Mouse (Mus musculus) mouse trophoblast stem cell (cell line): Measurements from ENCODE around the gene Fosb.

ENCODE experiments used
- in situ Hi-C, 2 experiments: fragments of 300-500 bp; cut with MseI, MboI; formaldehyde crosslinking; loops; 2 replicates in 1 of 2; 3 replicates in 1 of 2; pipeline ENCODE4 v1.15.1; 2025

The Fosb gene

DNA sequence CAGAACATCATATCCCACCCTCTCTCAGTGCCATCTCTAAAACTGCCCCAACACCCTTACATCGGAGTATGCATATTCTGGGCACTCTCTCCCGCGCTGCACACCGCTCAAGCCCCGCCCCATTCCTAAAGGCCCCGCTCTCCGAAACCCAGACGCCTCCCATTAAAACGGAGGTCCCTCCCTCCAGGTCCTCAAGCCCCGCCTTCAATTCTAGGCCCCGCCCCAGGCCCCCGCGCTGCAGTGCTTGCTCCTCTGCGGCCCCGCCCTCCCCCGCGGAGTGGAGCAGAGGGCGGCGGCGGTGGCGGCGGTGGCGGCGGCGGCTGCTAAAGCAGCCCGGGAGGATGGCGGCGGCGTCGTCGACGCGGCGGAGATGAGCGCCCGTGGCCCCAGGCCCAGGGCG lies 27.5 kb downstream of the Fosb start, which contains the start of gene Rtn2:
Gene Rtn2 (plus strand): TSS at position 240 of the 400 bp plus-strand sequence.
- in situ Hi-C loops: loop anchor here in 1 of 2 experiments (5.0 kb wide), 2 partner anchors 40 to 105 kb away; partner anchors contain the start of gene Eml2

- in situ Hi-C loops: loop anchor here in 1 of 2 experiments (5.0 kb wide), 2 partner anchors 39 to 104 kb away; partner anchors contain the start of gene Eml2
Observed at GRCm38 (mm10) chr7:19281680-19282304, 28.1 kb downstream of the Fosb start.

DNA sequence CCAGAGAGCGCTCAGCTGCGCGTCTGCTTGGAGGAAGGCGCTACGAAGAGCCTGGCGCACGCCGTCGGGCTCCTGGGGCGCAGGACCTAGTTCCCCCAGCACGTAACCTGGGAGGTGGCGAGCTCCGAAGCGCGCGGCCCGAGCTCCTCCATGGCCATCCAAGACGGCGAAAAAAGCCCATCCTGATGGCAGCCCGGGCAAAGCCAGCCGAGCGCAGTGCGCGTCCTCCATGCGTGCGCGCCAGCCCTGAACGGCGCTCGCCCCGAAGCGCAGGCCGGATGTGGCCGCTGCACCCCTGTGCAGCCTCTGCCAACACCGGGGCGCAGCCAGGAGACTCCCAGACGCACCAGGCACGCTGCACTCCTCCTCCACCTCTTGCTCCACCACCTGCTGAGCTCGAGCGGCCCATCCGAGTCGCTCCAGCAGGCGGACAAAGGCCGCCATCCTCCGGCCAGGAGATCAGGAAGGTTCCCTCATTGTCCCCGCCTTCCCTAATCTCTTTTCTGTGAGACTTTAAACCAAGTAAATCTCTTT lies 30.2 kb downstream of the Fosb start, which contains the start of gene Ppm1n:
Gene Ppm1n (minus strand): TSS at position 484 of the 534 bp plus-strand sequence.
- in situ Hi-C loops: loop anchor here (5.0 kb wide), 3 partner anchors 37 to 102 kb away; partner anchors contain the start of gene Eml2 (in 1 of the 2)

- in situ Hi-C loops: loop anchor here in 1 of 2 experiments (5.0 kb wide), 1 partner anchor 42 kb away; no protein-coding TSS in a partner anchor
Observed at GRCm38 (mm10) chr7:19279052-19279451, 30.8 kb downstream of the Fosb start.

- in situ Hi-C loops: loop anchor here in 1 of 2 experiments (5.0 kb wide), 1 partner anchor 39 kb away; no protein-coding TSS in a partner anchor
Observed at GRCm38 (mm10) chr7:19276253-19276652, 33.6 kb downstream of the Fosb start.

DNA sequence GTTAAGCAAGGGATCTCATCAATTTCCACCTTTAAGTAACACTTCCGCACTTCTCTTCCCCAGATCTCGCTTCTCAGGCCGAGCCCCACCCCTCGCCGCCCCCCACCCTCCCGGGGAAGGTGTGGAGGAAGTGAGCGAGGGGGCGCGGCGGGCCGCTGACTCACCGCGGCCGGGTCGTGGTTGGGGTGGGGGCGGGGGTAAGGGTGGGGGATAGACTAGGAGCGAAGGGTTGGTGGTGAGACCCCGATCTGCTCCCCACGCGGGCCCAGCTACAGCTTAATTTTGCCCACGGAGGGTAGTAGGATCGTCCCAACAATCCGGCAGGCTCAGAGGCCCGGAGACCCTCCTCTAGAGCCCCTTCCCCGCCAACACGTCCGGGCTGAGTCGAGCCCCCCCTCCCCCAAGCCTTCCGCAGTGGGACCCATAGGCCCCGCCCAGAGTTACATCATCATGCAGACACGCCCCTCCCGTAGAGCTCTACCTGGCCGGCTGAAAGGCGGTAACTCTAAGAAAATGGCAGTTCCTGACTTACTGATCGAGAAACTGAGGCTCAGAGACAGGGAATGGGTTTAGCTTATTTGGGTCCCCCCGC lies 37.6 kb downstream of the Fosb start:
- in situ Hi-C loops: no loop called here

- in situ Hi-C loops: no loop called here
Observed at GRCm38 (mm10) chr7:19271238-19272172, 38.3 kb downstream of the Fosb start, which contains the start of gene Vasp. Vasp (minus strand) TSS chr7:19271817.

DNA sequence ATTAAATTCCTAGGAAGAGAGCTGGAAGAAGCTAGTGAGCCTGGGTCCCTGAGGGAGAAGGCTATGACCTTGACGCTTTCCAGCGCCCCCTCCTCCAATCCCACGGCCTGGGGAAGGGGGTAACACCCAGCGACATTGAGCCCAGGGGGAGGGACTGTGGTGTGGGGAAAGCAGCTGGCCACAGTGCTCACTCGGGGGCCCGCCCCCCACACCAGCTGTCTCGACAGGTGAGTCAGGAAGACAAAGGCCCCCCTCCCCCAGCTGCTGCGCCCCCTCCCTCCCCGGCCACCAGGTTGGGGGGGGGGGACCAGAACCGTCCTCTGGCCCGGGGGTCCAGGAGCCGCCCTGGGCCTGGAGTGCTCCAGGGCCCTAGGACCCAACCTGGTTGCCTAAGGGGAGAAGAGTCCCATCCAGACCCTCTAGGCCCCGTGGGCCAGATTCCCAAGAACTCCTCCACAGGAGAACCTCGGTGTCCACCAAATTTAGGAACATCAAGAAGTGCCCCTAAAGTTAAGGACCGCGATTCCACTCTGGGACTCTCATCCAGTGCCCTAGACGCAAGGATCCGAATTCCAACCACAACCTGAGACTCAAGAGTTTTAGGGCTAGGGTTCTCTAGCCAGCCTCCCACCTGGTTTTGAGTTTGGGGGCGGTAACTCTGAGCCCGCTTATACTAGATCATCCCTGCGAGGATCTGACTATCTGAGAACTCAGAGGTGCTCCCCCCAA lies 39.2 kb downstream of the Fosb start:
- in situ Hi-C loops: no loop called here

GRCm38 (mm10) chr7:19269721-19270441 lies 40.0 kb downstream of the Fosb start:
- in situ Hi-C loops: no loop called here

DNA sequence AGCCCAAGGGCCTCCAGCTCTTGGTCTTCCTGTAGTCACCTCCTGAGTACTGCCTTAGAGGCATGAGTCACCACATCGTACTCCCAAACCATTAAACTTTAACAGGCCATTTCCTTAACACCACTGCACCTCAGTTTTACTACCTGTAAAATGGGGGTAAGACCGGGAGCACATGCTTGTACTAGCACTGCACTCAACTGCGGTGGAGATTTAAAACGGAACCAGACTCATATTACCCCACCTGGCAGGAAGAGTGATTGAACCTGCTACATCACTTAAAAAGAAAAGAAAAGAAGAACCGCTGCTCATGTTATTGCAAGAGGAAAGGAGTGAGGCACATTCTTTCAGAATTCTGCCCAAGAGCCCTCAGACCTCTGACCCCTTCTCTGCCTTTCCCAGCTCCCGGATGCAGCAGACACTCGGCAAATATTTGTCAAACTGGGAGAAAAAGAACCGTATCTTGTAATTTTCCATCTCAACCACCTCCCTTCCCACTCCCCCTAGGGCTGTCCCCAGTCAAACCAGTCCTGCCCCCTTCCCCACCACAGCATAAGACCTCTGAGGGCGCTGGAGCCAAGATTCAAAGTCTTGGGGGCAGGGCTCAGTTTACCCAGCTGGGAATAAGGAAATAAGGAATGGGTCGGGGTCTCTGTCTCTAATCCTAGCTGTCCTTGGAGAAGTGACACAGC lies 40.7 kb downstream of the Fosb start:
- in situ Hi-C loops: no loop called here

DNA sequence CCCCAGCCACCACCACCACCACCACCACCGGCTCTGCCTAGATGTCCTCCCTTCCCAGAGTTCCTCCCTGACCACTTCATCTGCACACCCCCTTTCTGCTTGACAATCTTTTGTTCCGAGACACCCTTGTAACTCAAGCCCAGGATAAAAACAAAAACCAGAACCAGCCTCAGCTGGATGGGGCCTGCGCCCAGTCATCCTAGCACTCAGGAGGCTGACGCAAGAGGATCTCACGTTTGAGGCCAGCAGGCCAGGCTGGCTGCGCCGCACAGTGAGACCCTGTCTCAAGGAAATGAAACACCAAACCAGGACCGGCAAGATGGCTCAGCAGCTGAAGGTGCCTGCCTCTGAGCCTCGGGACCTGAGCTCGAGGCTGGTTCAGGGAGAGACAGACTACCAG lies 42.8 kb downstream of the Fosb start:
- in situ Hi-C loops: no loop called here

- in situ Hi-C loops: no loop called here
Observed at GRCm38 (mm10) chr7:19265928-19266822, 43.7 kb downstream of the Fosb start.

DNA sequence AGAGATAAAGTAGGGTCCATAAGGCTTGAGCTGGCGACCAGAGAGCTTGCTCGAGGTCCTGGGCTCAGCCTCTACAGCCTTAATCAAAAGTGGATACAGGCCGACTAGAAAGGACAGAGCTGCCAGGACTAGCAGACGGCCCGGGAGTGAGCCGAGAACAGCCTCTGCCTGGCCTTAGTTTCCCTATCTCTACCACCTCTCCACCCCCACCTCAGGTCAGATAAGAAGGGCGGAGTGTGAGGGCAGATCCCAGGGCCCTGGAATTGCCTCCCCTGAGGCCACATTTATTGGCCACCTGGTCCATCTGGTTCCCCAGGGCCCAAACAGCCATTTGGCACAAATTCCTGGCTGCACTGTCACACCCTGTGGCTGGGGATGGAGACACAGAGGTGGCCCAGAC lies 44.7 kb downstream of the Fosb start:
- in situ Hi-C loops: no loop called here

DNA sequence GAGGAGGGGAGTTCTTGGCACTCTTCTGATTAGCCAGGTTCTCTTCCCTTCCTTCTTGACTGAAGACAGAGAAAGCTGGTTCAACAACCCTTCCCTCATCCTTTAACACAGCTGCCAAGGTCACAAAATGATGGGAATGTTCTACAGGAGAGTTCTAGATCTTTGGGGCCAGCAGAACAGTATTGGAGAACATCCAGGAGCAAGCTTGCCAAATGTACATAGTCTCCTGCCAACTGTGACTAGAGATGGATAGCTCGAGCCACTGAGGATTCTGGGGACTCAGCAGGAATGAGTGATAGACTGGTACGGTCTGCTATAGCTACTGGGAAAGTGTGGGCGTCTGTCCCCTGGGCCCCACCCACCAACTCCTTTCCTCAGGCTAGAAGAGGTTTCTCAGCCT lies 51.5 kb downstream of the Fosb start:
- in situ Hi-C loops: no loop called here

- in situ Hi-C loops: no loop called here
Observed at GRCm38 (mm10) chr7:19257390-19258022, 52.3 kb downstream of the Fosb start.

- in situ Hi-C loops: no loop called here
Observed at GRCm38 (mm10) chr7:19256567-19256966, 53.3 kb downstream of the Fosb start.

DNA sequence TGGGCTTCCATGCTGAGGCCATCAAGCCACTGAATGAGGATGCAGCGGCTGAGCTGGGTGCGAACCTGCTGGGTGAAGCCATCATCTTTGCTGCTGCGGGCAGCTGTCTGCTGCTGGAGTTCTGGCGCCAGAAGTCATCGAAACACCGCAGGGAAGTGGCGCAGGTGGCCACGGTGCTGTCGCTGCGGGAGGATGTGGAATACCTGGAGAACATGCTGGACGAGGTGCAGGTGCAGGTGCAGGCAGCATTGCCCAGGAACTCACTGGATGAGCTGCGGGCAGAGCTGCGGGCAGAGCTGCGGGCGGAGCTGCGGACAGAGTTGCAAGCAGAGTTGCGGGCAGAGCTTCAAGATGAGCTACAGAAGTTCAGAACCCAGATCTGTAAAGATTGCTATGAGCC lies 54.5 kb downstream of the Fosb start:
- in situ Hi-C loops: no loop called here

- in situ Hi-C loops: no loop called here
Observed at GRCm38 (mm10) chr7:19253437-19253836, 56.4 kb downstream of the Fosb start.
